Mouse (Mus musculus): ENCODE results near the gene Dntt.

- no peak for TF ChIP-seq GATA1 (IDR thresholded peaks at IDR 0.05; ENCODE audit: borderline replicate concordance, low read length)
- no peak for TF ChIP-seq TAL1 (conservative IDR thresholded peaks at IDR 0.05; ENCODE audit: low read depth, low read length)
Observed at GRCm38 (mm10) chr19:41076906-41077305, 47.8 kb downstream of the Dntt start, which contains the start of gene Opalin.

Data from G1E (cell line).